Mouse (Mus musculus) neural tube, embryonic 10.5 days (tissue): ENCODE data around the gene Trip10.
"Not testable (repeated sequence)": the region's sequence is repeated elsewhere in the genome, so short reads cannot be mapped to it uniquely, and the experiment has no call there.

ENCODE experiments used
- DNase-seq: peaks from one replicate; pipeline ENCODE4 v3.0.0-alpha.2; 2017; ENCODE audit warnings: low spot score; ENCODE audit errors: extremely low spot score

Gene Trip10

GRCm38 (mm10) chr17:57262901-57263550 lies 13.8 kb downstream of the Trip10 start:
- DNase-seq = no peak

DNA sequence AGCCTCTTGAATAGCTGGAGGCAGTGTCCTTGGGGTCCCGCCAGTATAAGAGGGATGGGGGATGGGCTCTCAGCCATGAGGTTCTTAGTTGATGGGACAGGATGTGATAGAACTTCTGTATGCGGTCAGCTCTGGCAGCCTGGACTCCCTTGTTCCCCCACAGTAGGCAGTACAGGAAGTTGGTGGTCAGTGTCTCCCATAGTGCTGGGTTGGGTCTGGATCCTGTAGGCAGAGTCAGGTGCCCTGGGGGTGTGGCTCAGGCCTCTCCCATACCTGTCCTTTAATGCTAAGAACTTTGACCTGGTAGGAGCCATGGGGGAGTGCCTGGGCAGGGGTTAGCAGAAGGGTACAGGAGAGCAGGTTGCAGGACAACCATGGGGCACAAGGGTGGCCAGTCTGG lies 14.9 kb downstream of the Trip10 start:
- no peak for DNase-seq

- peak; percentile 18 for DNase-seq
These were observed 16.0 kb downstream of the Trip10 start for GRCm38 (mm10) chr17:57264972-57265945.

DNA sequence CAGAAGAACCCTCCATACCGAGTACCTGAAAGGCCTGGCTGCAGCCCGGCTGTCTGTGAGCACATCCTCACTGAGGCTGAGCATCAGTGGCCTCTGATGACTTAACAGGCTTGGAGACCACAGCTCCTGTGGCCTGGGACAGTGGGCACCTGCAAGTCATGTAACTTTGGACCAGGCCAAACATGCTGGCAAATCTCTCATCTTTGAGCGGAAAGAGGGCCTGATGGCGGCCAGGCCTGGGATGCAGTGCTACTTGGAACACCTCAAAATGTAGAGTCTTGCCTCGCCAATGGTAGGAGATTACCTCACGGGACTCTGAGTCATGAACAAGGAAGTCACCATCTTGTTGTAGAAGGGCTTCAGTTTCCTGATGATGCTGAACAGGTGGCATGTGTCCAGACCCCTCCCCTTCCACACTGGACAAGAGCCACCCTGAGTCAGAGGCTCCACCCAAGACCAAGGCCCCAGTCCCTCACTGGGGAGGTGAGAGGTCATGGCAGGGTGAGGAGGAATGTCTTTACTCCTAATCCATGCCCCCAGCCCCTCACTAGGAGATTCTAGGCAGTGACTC lies 18.4 kb downstream of the Trip10 start:
- DNase-seq = no peak

DNA sequence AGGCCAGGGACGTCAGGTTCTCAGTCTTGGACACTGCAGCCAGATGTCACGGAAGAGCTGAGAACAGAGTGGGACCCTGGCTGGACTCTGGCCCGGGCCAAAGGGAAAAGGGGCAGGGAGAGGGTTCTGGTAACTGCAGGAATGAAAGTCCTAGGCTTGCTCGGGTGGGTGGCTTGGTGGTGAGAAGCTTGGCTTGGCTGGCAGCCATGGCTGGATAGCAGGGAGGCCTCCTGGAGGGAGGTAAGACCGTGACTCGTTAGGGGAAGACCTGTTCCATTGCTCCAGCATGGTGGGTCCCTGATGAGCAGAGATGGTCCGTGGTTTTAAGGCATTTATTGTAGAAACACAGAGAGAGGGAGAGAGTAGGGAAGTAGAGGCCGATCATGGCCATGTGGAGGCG lies 22.0 kb downstream of the Trip10 start:
- no peak for DNase-seq

DNA sequence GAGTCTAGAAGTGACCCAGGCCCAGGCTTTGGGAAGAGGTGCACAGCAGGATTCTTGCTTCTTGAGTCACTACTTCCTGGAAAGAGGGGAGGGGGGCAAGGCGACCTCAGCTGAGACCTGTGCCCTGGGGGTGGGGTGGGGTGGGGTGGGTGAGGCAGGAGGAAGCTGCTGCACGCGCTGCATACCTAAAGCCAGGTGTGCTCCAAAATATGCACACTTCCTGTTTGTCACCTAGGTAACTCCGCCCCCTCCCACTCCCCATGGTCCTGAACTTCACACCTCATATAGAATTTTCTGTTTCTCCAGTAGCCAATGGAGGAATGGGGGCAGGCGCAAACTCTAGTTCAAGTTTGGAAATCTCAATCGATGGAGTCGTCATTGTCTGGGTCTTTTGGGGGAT lies 24.6 kb downstream of the Trip10 start:
- no peak for DNase-seq

- peak; percentile 17 for DNase-seq
These were observed 25.4 kb downstream of the Trip10 start for GRCm38 (mm10) chr17:57274686-57275085.

GRCm38 (mm10) chr17:57275111-57275996 lies 26.1 kb downstream of the Trip10 start:
- DNase-seq = peak; percentile 65

DNA sequence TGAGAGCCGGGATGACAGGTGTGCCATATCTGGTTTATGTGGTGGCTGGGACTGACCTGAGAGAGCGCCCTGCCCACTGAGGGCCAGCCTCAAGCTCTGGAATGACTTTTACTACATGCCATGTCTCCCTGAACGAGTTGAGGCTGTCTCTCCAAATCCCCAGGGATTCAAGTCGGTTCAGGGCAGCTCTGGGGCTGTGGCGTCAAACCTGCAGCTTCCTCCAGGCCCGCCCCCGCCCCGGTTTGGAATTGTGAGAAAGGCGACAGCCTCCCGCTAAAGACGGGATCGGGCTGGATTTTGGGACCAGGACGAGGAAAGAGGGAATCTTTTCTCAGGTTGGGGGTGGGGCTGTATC lies 26.7 kb downstream of the Trip10 start:
- peak; percentile 43 for DNase-seq

GRCm38 (mm10) chr17:57276634-57277121 lies 27.4 kb downstream of the Trip10 start:
- peak; percentile 74 for DNase-seq

DNA sequence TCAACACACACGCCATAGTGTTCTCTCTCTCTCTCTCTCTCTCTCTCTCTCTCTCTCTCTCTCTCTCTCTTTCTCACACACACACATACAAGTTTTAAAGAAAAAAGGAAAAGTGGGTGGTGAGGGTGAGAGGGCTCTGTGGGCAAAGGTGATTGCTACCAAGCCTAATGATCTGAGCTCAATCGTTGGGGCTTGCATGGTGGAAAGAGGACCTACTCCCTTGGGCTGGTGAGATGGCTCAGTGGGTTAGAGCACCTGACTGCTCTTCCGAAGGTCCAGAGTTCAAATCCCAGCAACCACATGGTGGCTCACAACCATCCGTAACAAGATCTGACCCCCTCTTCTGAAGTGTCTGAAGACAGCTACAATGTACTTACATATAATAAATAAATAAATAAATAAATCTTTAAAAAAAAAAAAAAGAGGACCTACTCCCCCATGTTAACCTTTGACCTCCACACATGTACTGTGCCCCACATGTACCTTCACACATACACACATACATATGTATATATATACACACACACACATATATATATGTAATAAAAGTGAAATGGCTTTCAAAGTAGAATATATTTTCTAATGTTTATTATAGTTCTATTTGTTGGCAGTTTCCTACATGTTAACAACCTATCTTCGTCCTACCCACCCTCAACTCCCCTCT lies 28.5 kb downstream of the Trip10 start:
- DNase-seq = not testable (repeated sequence)

DNA sequence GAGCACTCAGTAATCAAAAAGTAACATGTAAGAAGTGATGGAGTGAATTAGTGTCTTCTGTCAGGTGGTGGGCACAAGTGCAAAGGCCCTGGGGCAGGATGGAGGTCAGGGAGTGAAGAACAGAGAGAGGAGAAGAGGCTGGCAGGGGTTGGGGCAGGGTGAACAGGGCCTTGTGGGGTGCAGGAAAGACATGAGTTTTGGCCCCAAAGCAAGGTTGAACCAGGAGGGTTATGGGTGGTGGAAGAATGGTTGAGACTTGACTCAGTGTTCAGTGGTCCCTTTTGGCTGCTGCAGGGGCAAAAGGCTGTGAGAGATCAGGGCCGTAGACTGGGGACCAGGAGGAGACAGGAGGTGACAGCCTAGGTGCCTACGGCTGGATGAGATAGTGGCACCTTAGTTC lies 29.3 kb downstream of the Trip10 start:
- no peak for DNase-seq

GRCm38 (mm10) chr17:57278943-57279590 lies 29.8 kb downstream of the Trip10 start, which contains the start of gene Vav1:
Vav1 (plus strand) TSS chr17:57279100.
- no peak for DNase-seq

- no peak for DNase-seq
These were observed 30.5 kb downstream of the Trip10 start for GRCm38 (mm10) chr17:57279591-57280224.

GRCm38 (mm10) chr17:57280411-57280810 lies 31.2 kb downstream of the Trip10 start:
- no peak for DNase-seq

DNA sequence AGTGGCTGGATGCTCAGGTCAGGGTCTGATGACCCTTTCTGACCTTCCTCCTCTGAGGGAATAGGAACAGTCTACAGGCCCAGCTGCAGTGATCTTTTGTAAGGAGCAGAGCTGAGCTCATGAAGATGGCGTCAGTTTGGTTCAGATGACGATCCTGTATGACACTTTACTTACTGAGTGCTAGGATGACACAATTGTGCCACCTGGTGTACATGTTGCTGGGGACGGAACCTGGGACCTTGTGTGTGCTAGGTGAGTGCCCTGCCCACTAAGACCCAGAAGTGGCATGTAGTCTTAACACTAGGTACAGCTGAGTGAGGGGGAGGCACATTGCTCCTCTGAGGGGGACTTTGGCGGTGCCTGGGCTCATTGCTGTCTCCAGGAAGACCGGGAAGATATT lies 34.7 kb downstream of the Trip10 start:
- DNase-seq = no peak

DNA sequence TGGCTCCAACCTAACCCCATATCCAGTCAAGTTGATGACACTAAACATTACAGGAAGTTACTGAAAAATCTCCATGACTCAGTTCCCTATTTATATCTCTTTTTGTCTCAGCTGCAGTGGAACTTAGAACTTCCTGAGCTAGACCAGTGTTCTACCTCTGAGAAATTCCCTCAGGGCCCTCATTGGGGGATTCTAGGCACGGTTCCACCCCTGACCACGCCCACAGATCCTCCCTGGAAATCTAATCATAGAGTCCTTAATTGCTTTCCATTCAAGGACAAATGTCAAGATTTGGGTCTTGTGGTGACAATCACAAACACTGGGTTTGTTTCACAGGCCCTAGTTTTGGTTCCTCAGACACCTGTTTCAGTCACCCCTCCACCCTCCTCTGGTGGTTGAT lies 35.8 kb downstream of the Trip10 start:
- no peak for DNase-seq

- no peak for DNase-seq
These were observed 37.6 kb downstream of the Trip10 start for GRCm38 (mm10) chr17:57286718-57287355.

GRCm38 (mm10) chr17:57289252-57289651 lies 40.0 kb downstream of the Trip10 start:
- DNase-seq = no peak
